ENCODE assay signal across 12 mouse cellular contexts in the genomic region with DNA sequence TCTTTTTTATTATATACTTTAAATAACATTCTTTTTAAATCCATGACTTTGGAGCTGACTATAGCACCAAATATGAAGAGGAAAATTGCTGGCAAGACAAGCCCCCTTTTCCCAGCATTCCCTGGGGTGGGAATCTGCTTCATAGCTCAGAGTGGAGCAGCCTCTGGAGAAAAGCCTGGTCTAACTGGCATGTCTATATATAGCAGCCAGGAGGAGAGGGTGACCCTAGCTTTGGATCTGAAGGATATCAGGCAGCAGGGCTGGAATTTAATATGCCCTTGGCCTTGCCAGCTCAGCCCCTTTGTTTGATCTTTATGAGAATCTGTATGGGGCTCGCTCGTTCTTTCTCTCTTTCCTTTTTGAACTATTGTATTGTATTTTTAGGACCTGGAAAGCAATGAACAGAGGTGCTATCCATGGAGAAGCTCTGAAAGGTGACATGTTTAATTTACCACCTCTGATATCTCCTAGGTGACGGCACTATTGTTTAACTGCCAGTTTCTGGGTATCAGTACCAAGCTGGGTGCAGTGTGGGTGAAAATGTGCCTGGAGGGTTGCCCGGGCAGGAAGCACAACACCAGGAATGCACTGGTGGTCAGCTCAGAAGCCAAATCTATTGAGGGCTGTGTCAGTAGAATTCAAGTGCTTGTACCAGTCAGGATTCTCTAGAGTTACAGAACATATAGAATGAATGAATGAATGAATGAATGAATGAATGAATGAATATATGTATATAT. TPM values are rescaled to one million over a fixed set of nuclear protein-coding genes. Genes with fewer than 3 reads are reported as not detected.
DNase-seq lines count a peak whose midpoint lies in the region; ATAC-seq lines count a peak whose summit lies in the region.
"Had no signal": no experiment of that assay in that cellular context is flagged by ENCODE, and none has a peak within 500 bp of the region (broad histone marks: within the 10 kb centered on the region; RNA-seq: fewer than 3 reads in every experiment).

Gene Gm3646 (minus strand): TSS at position 90 of the 737 bp plus-strand sequence.

- intact Hi-C loops in left cerebral cortex, postnatal 4 days (cut with DNase I) = no loop called here

- no peak for ATAC-seq in cerebellum, adult (ENCODE audit: insufficient number of reproducible peaks, low FRiP score, low TSS enrichment)

- peak; percentile 44 to 47 for DNase-seq in cerebellum, postnatal 25 days
- DNase-seq in left cerebral cortex, postnatal 4 days = peak; percentile 57
- no peak for DNase-seq in left cerebral cortex, adult 18-20 months (ENCODE audit: low spot score in 2 of 2)
- peak; percentile 97 for DNase-seq in heart, adult 11 months
- DNase-seq in heart, postnatal 4 days = peak; percentile 80
- DNase-seq in thymus, postnatal 25 days = no peak
- no peak for DNase-seq in testis, postnatal 10 days (ENCODE audit: low spot score)
- DNase-seq: cerebellum, adult 8-10 months; kidney, adult 9 months; thymus, adult 2 months had no signal

RNA-seq across cellular contexts. Expression of gene Gm3646, which starts in this region (rescaled TPM):
- not detected for total RNA-seq in left cerebral cortex, postnatal 4 days (2021)
- total RNA-seq in left cerebral cortex, adult 18-20 months (2021) = not detected
- 1 to 10 TPM; 8.2 to 8.6 TPM for total RNA-seq in heart, postnatal 4 days (2021)
- total RNA-seq: megakaryocyte, adult 5-6 weeks had no signal

Comparison
In these comparisons a context has a peak if more than half of its experiments do, and no peak if none do; other contexts are left out.
1. RNA of gene Gm3646 (total RNA-seq): 8.2 to 8.6 TPM in heart, postnatal 4 days; not detected in left cerebral cortex, postnatal 4 days and not detected in left cerebral cortex, adult 18-20 months; every median in the first group is over 4 times any median in the second.
2. Peak in DNase-seq in left cerebral cortex, postnatal 4 days; RNA of the gene not detected or under 1 TPM.
3. DNase-seq: peak in cerebellum, postnatal 25 days (2 of 2), heart, adult 11 months (single experiment) and heart, postnatal 4 days (single experiment); none in left cerebral cortex, adult 18-20 months (0 of 2), thymus, postnatal 25 days (single experiment) and testis, postnatal 10 days (single experiment).